Mouse (Mus musculus) 3134 (cell line): ENCODE results near the gene Mtmr3.
"Not testable (repeated sequence)": the region's sequence is repeated elsewhere in the genome, so short reads cannot be mapped to it uniquely, and the experiment has no call there.

Experiments used
- DNase-seq: peaks from one replicate; pipeline ENCODE4 v3.0.0-alpha.2; 2011; ENCODE audit warnings: low spot score; ENCODE audit not compliant: insufficient read length; ENCODE audit errors: extremely low read depth

The Mtmr3 gene

GRCm38 (mm10) chr11:4602691-4603441 is 8.2 kb upstream of the Mtmr3 start:
- DNase-seq, result no peak

DNA sequence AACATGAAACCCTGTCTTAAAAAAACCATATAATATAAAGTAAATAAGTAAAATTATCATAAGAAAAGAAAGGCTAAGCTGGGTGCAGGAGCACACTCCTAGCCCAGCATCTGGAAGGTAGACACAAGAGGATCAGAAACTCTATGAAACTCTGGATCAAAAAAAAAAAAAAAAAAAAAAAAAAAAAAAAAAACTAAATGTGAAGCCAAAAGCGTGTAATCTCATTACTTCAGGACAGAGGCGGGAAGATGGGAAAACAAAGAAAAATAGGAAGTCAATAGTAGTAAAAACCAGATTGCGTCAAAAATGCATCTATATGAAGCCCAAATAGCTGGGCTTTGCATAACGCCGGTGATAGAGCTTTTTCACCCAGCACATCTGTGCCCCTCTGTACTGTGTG is 7.2 kb upstream of the Mtmr3 start:
- no peak for DNase-seq

DNA sequence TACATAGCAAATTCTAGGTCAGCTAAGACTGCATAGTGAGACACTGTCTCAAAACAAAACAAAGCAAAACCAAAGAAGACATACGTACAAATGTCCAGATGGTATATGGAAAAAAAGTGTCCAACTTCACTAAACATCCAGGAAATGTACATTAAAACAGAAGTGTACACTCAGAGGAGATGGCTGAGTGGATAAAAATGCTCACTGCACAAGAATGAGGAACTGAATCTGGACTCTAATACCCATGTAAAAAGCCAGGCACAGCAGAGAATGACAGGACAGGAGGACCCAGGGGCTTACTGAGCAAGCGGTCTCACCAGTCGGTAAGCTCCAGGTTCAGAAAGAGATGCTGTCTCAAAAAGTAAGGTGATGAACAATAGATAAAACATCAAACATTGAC is 5.3 kb upstream of the Mtmr3 start:
- DNase-seq, result no peak

DNA sequence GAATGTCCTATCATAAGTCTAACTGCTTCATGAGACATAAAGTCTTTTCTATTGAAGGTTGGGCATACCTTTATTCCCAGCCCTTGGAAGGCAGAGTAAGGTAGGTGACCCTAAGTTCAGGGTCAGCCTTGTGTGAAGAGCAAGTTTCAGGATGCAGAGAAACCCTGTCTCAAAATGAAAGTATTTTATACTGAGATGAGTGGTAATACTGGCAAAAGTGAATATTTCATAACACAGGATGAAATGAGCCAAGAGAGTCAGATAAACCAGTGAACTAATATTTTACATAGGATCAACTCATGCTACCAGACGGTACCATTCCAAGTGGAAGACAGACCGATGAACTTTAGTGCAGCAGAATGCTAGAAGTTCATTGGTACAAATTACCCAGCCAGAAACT is 3.7 kb upstream of the Mtmr3 start:
- DNase-seq, result no peak

GRCm38 (mm10) chr11:4593849-4594607 is 635 bp downstream of the Mtmr3 start:
- DNase-seq, result peak; percentile 72

GRCm38 (mm10) chr11:4593491-4593848 is 1.2 kb downstream of the Mtmr3 start:
- no peak for DNase-seq

DNA sequence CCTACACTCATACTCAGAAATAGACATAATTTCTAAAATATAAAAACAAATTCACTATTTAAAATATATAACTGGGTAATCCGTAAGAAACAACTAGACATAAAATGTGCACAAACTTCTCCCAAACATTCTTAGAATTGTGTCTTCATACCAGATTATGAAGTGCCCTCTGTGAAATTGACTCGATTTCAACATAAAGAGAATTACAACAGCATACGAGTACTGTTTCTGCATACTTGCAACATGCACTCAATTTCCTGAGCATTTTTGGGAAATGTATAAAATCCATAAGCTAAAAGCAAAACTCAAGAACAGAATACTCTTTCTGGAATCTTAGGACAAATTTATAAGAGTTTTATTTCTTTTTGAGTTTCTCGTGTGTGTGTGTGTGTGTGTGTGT is 2.9 kb downstream of the Mtmr3 start:
- no peak for DNase-seq

DNA sequence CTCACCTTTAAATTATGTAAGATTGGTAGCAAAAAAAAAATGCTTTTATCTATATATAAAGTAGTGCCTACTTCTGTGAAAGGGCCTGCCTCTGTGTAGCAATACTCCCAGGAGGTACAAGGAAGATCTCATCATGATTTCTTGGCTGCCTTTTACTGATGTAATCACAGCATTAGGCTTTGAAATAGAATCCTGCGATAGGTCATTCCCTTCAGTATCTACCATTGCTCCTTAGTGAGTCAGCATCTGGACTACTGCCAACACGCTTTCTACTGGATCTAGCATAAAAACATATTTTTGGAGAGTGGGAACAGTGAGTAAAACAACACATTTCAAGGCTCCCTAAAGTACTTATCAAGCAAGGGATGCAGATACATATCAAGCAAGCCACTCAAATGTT is 16.0 kb downstream of the Mtmr3 start:
- DNase-seq, result peak; percentile 52

GRCm38 (mm10) chr11:4577079-4577478 is 17.6 kb downstream of the Mtmr3 start:
- DNase-seq, result no peak

DNA sequence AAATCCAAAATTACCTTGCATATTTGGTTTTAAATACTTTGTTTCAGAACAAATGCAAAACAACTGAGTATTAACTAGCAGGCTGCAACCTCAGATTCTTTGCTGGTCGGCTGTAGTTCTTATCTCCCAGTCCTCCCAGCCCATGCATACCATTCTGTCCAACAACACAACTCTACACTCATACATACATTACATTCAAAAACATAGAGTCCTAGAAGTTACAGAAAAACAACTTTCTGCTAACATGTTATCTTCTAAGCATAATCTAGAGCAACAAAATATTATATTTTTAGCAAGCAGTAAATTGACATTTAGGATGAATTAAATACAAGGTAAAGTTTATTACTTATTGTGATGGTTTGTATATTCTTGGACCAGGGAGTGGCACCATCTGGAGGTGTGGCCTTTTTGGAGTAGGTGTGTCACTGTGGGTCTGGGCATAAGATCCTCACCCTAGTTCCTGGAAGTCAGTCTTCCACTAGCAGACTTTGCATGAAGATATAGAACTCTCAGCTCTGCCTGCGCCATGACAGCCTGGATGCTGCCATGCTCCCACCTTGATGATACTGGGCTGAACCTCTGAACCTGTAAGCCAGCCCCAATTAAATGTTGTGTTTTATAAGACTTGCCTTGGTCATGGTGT is 18.5 kb downstream of the Mtmr3 start:
- DNase-seq, result not testable (repeated sequence)

GRCm38 (mm10) chr11:4571491-4571901 is 23.2 kb downstream of the Mtmr3 start:
- DNase-seq, result no peak

- no peak for DNase-seq
Measured at GRCm38 (mm10) chr11:4566333-4566732, 28.3 kb downstream of the Mtmr3 start.

- DNase-seq, result no peak
Measured at GRCm38 (mm10) chr11:4565545-4565944, 29.1 kb downstream of the Mtmr3 start.

- no peak for DNase-seq
Measured at GRCm38 (mm10) chr11:4553274-4554063, 41.2 kb downstream of the Mtmr3 start.

GRCm38 (mm10) chr11:4547569-4547968 is 47.1 kb downstream of the Mtmr3 start:
- no peak for DNase-seq

DNA sequence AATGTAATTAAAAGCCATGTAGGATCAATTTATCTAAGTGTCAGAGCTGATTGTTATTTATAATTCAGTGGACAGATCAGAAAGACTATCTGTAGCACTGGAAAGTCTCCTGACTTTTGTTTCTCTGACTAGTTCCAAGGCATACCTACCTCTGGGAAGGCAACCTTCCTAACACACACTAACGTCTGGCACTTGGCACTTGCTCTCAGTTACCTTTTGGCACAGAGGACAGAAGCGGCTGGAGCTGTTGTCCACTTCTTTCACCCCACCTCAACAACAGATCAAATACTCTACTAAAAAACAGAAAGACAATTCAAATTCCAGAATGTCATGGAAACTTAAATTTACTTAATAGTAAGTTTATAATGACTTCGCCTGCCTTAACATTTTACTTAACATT is 48.7 kb downstream of the Mtmr3 start:
- no peak for DNase-seq

DNA sequence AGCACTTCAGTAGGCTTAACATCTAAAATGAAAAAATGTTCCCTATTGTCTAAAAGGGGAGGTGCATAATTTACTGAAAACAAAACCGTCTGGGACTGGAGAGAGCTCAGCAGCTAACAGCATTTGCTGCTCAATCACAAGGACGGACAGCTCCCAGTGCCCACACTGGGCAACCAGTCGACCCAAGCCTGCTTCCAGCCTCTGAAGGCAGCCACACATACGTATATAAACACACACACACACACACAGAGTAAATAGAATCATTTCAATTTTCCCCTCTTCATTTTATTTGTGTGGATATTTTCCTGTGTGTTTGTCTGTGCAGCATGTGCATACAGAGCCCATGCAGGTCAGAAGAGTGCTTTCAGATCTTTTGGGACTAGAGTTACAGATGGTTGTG is 49.3 kb downstream of the Mtmr3 start:
- no peak for DNase-seq

DNA sequence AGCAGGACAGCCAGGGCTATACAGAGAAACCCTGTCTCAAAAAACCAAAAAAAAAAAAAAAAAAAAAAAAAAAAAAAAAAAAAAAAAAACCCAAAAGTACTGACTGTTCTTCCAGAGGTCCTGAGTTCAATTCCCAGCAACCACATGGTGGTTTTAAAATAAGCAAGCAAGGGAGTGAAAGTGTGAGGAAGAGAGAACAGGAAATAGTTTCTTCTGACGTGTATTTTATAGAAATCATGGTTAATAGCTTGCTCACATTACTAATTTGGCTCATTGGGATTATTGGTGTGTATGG is 50.1 kb downstream of the Mtmr3 start:
- not testable (repeated sequence) for DNase-seq

- DNase-seq, result no peak
Measured at GRCm38 (mm10) chr11:4543746-4544626, 50.7 kb downstream of the Mtmr3 start.

- no peak for DNase-seq
Measured at GRCm38 (mm10) chr11:4543040-4543551, 51.6 kb downstream of the Mtmr3 start.
